Mouse (Mus musculus) forebrain, embryonic 10.5 days (tissue): ENCODE results near the gene Farp1. TPM values are rescaled to one million over a fixed set of nuclear protein-coding genes. Genes with fewer than 3 reads are reported as not detected.

ENCODE experiments used
- DNase-seq: peaks from one replicate; pipeline ENCODE4 v3.0.0-alpha.2; 2017; ENCODE audit warnings: low spot score; ENCODE audit errors: extremely low spot score
- H3K27ac ChIP-seq: fragments of 300-500 bp; sonication (generic); 2 replicates; pipeline ENCODE4 v1.5.1; 2016; ENCODE audit warnings: mild to moderate bottlenecking
- H3K27me3 ChIP-seq: fragments of 300-500 bp; sonication (generic); 2 replicates; pipeline ENCODE4 v1.6.1; 2016; ENCODE audit warnings: mild to moderate bottlenecking; ENCODE audit not compliant: poor library complexity, severe bottlenecking
- H3K36me3 ChIP-seq: fragments of 300-500 bp; sonication (generic); replicated peaks from 2 replicates; pipeline ENCODE4 v1.6.1; 2016; ENCODE audit warnings: mild to moderate bottlenecking, moderate library complexity
- H3K4me1 ChIP-seq: fragments of 300-500 bp; sonication (generic); 2 replicates; pipeline ENCODE4 v1.6.1; 2016
- H3K4me3 ChIP-seq: fragments of 300-500 bp; sonication (generic); 2 replicates; pipeline ENCODE4 v1.5.1; 2016; ENCODE audit warnings: mild to moderate bottlenecking, moderate library complexity
- H3K9me3 ChIP-seq: fragments of 300-500 bp; sonication (generic); 2 replicates; pipeline ENCODE4 v1.6.1; 2016; ENCODE audit warnings: mild to moderate bottlenecking, moderate library complexity
- WGBS: fragments of 180-500 bp; shearing (Covaris S2); methylation state at CpG from one replicate; pipeline ENCODE4 v1.1.7; 2016; 5-methylcytosine and 5-hydroxymethylcytosine counted together
- polyA plus RNA-seq: library from polyadenylated mRNA; unstranded; fragments of >200 nt; fragmentation: Nextera tagmentation; extraction: Ambion mirVana; gene quantifications from 2 replicates; pipeline ENCODE4 v1.2.1, GENCODE M21; 2016

Farp1 gene
- polyA plus RNA-seq, 1 experiment from 2014 or later, result 22.9 TPM

GRCm38 (mm10) chr14:121061686-121062085 lies 26.7 kb downstream of the Farp1 start:
- H3K27me3 ChIP-seq, result no peaks in the 10 kb centered on the region
- peaks cover 21% of the 10 kb centered on the region for H3K36me3 ChIP-seq
- H3K4me1 ChIP-seq, result peaks cover 79% of the 10 kb centered on the region
- WGBS, result 74% methylated on average over 4 of the region's 4 CpGs
- H3K4me3 ChIP-seq, result no peak overlapping the region
- 0 out of 2 replicates have a peak overlapping the region, but pooled peaks have one; percentile 30 for H3K27ac ChIP-seq
- no peak for DNase-seq
- H3K9me3 ChIP-seq, result peaks cover 6% of the 10 kb centered on the region

GRCm38 (mm10) chr14:121062238-121063082 lies 27.5 kb downstream of the Farp1 start:
- peaks cover 75% of the 10 kb centered on the region for H3K4me1 ChIP-seq

GRCm38 (mm10) chr14:121064726-121065125 lies 29.7 kb downstream of the Farp1 start:
- H3K27ac ChIP-seq, result no peak overlapping the region
- 75% methylated on average over 1 of the region's 1 CpGs for WGBS
- H3K9me3 ChIP-seq, result peaks cover 6% of the 10 kb centered on the region
- no peak overlapping the region for H3K4me3 ChIP-seq
- peaks cover 14% of the 10 kb centered on the region for H3K36me3 ChIP-seq
- DNase-seq, result no peak
- H3K27me3 ChIP-seq, result no peaks in the 10 kb centered on the region
- H3K4me1 ChIP-seq, result peaks cover 52% of the 10 kb centered on the region

More at GRCm38 (mm10) chr14:121062238-121063082, 27.5 kb downstream of the Farp1 start:
- peak overlapping the region; percentile 53 for H3K27ac ChIP-seq
- no peaks in the 10 kb centered on the region for H3K27me3 ChIP-seq
- no peak overlapping the region for H3K4me3 ChIP-seq
- peaks cover 6% of the 10 kb centered on the region for H3K9me3 ChIP-seq
- 54% methylated on average over 14 of the region's 14 CpGs for WGBS
- no peak for DNase-seq
- peaks cover 21% of the 10 kb centered on the region for H3K36me3 ChIP-seq

- DNase-seq, result no peak
- H3K4me3 ChIP-seq, result no peak overlapping the region
- H3K9me3 ChIP-seq, result no peaks in the 10 kb centered on the region; the same call in 1 of the 2 replicates
- no peak overlapping the region; the same call in 1 of the 2 replicates for H3K27ac ChIP-seq
- peaks cover 38% of the 10 kb centered on the region for H3K36me3 ChIP-seq
- H3K27me3 ChIP-seq, result no peaks in the 10 kb centered on the region
- WGBS, result 97% methylated on average over 5 of the region's 5 CpGs
- 0 out of 2 replicates have a peak, but pooled peaks cover 11% of the 10 kb centered on the region for H3K4me1 ChIP-seq
Measured at GRCm38 (mm10) chr14:121073093-121073866, 38.3 kb downstream of the Farp1 start.

GRCm38 (mm10) chr14:121074197-121074734 lies 39.3 kb downstream of the Farp1 start:
- no peaks in the 10 kb centered on the region; the same call in 1 of the 2 replicates for H3K9me3 ChIP-seq
- H3K4me3 ChIP-seq, result no peak overlapping the region
- 0 out of 2 replicates have a peak, but pooled peaks cover 11% of the 10 kb centered on the region for H3K4me1 ChIP-seq
- 90% methylated on average over 2 of the region's 2 CpGs for WGBS
- DNase-seq, result no peak
- no peaks in the 10 kb centered on the region for H3K27me3 ChIP-seq
- peaks cover 48% of the 10 kb centered on the region for H3K36me3 ChIP-seq
- H3K27ac ChIP-seq, result no peak overlapping the region

GRCm38 (mm10) chr14:121080739-121081138 lies 45.7 kb downstream of the Farp1 start:
- no peak overlapping the region for H3K4me3 ChIP-seq
- no peaks in the 10 kb centered on the region for H3K27me3 ChIP-seq
- DNase-seq, result no peak
- no peaks in the 10 kb centered on the region for H3K9me3 ChIP-seq
- 79% methylated on average over 5 of the region's 5 CpGs for WGBS
- no peak overlapping the region for H3K27ac ChIP-seq
- peaks cover 37% of the 10 kb centered on the region for H3K36me3 ChIP-seq
- peaks cover 15% of the 10 kb centered on the region for H3K4me1 ChIP-seq

GRCm38 (mm10) chr14:121082341-121082740 lies 47.3 kb downstream of the Farp1 start:
- Histone ChIP-seq H3K4me1 (peaks cover 19% of the 10 kb centered on the region), H3K4me3 (no peak overlapping the region), H3K9me3 (no peaks in the 10 kb centered on the region), H3K27me3 (no peaks in the 10 kb centered on the region), H3K36me3 (peaks cover 51% of the 10 kb centered on the region), H3K27ac (no peak overlapping the region; the same call in 1 of the 2 replicates)
- DNase-seq, result no peak
- 76% methylated on average over 7 of the region's 7 CpGs for WGBS

- Histone ChIP-seq H3K9me3 (no peaks in the 10 kb centered on the region), H3K27ac (no peak overlapping the region; the same call in 1 of the 2 replicates), H3K36me3 (peaks cover 54% of the 10 kb centered on the region), H3K4me1 (peaks cover 19% of the 10 kb centered on the region), H3K27me3 (no peaks in the 10 kb centered on the region), H3K4me3 (no peak overlapping the region)
- DNase-seq, result no peak
- WGBS, result 68% methylated on average over 2 of the region's 2 CpGs
Measured at GRCm38 (mm10) chr14:121082793-121083192, 47.8 kb downstream of the Farp1 start.

- H3K27me3 ChIP-seq, result no peaks in the 10 kb centered on the region
Measured at GRCm38 (mm10) chr14:121083352-121083751, 48.4 kb downstream of the Farp1 start.

GRCm38 (mm10) chr14:121092517-121092916 lies 57.5 kb downstream of the Farp1 start:
- H3K9me3 ChIP-seq, result peaks cover 16% of the 10 kb centered on the region; the same call in 1 of the 2 replicates
- H3K4me3 ChIP-seq, result no peak overlapping the region
- no peak for DNase-seq
- H3K4me1 ChIP-seq, result peaks cover 18% of the 10 kb centered on the region
- H3K27ac ChIP-seq, result no peak overlapping the region; the same call in 1 of the 2 replicates
- H3K36me3 ChIP-seq, result peaks cover 31% of the 10 kb centered on the region
- WGBS, result 67% methylated on average over 9 of the region's 9 CpGs
- no peaks in the 10 kb centered on the region for H3K27me3 ChIP-seq

More at GRCm38 (mm10) chr14:121083352-121083751, 48.4 kb downstream of the Farp1 start:
- no peak for DNase-seq
- H3K27ac ChIP-seq, result no peak overlapping the region
- no peak overlapping the region for H3K4me3 ChIP-seq
- H3K9me3 ChIP-seq, result peaks cover 3% of the 10 kb centered on the region; the same call in 1 of the 2 replicates
- peaks cover 53% of the 10 kb centered on the region for H3K36me3 ChIP-seq
- peaks cover 19% of the 10 kb centered on the region for H3K4me1 ChIP-seq
- WGBS, result 73% methylated on average over 3 of the region's 3 CpGs

GRCm38 (mm10) chr14:121093860-121094259 lies 58.9 kb downstream of the Farp1 start:
- H3K36me3 ChIP-seq, result peaks cover 25% of the 10 kb centered on the region
- H3K4me1 ChIP-seq, result peaks cover 22% of the 10 kb centered on the region
- H3K4me3 ChIP-seq, result no peak overlapping the region
- WGBS, result 78% methylated on average over 6 of the region's 6 CpGs
- DNase-seq, result no peak
- no peaks in the 10 kb centered on the region for H3K27me3 ChIP-seq
- H3K9me3 ChIP-seq, result peaks cover 9% of the 10 kb centered on the region; the same call in 1 of the 2 replicates
- H3K27ac ChIP-seq, result 0 out of 2 replicates have a peak overlapping the region, but pooled peaks have one; percentile 35

- DNase-seq, result no peak
- Histone ChIP-seq H3K36me3 (peaks cover 15% of the 10 kb centered on the region), H3K4me3 (no peak overlapping the region), H3K27me3 (no peaks in the 10 kb centered on the region), H3K27ac (no peak overlapping the region), H3K9me3 (no peaks in the 10 kb centered on the region), H3K4me1 (peaks cover 30% of the 10 kb centered on the region)
- WGBS, result 87% methylated on average over 12 of the region's 12 CpGs
Measured at GRCm38 (mm10) chr14:121097640-121098435, 62.8 kb downstream of the Farp1 start.
